In genomic region chr7:124855056-124855455, GRCm38 (mm10) we compare ENCODE assay signal across 10 mouse cellular contexts.
A peak's percentile ranks its signal among the peaks of the same experiment; 100 is the strongest.
DNase-seq lines count a peak whose midpoint lies in the region; ATAC-seq and TF ChIP-seq lines count a peak whose summit lies in the region.
"Had no signal": no experiment of that assay in that cellular context is flagged by ENCODE, and none has a peak within 500 bp of the region (broad histone marks: within the 10 kb centered on the region; RNA-seq: fewer than 3 reads in every experiment).

No protein-coding gene starts in this region.

- peak; percentile 16 for DNase-seq in cerebellum, adult 11-12 months
- no peak for DNase-seq in cerebellum, adult 11 months
- DNase-seq in midbrain, postnatal 0 days (ENCODE audit: low spot score), result peak; percentile 50
- DNase-seq in midbrain, embryonic 14.5 days, result no peak
- peak in 1 of 2 experiments; percentile 28 for DNase-seq in left cerebral cortex, adult 2 months (ENCODE audit: extremely low spot score in 1 of 2, low spot score in 2 of 2)
- peak; percentile 60 for DNase-seq in telencephalon, adult 2 months (ENCODE audit: low read depth, low spot score)
- DNase-seq in testis, postnatal 14 days (ENCODE audit: low spot score), result no peak
- DNase-seq in adipocyte (ENCODE audit: low spot score), result no peak

- H3K36me3 ChIP-seq in midbrain, postnatal 0 days (ENCODE audit: insufficient read depth, low read length), result no peaks in the 10 kb centered on the region
- no peaks in the 10 kb centered on the region for H3K36me3 ChIP-seq in midbrain, embryonic 14.5 days (ENCODE audit: control insufficient read depth, insufficient read depth, low read length)
- H3K36me3 ChIP-seq: forebrain, embryonic 15.5 days; neural tube, embryonic 13.5 days had no signal

- H3K27ac ChIP-seq in midbrain, postnatal 0 days (ENCODE audit: low read depth, low read length), result no peak overlapping the region
- H3K27ac ChIP-seq in midbrain, embryonic 14.5 days (replicated peaks; ENCODE audit: low read depth, low read length), result no peak overlapping the region
- peak overlapping the region; percentile 44; the same call in 1 of the 2 replicates for H3K27ac ChIP-seq in left cerebral cortex, adult 2 months
- H3K27ac ChIP-seq: forebrain, embryonic 15.5 days; neural tube, embryonic 13.5 days had no signal

- H3K4me2 ChIP-seq in midbrain, postnatal 0 days (ENCODE audit: low read depth, low read length, poor library complexity, severe bottlenecking), result no peak overlapping the region
- H3K4me2 ChIP-seq in midbrain, embryonic 14.5 days (ENCODE audit: low read length), result no peak overlapping the region
- H3K4me2 ChIP-seq: forebrain, embryonic 15.5 days; neural tube, embryonic 13.5 days had no signal

- no peak for ATAC-seq in midbrain, postnatal 0 days (ENCODE audit: low FRiP score)
- ATAC-seq in midbrain, embryonic 14.5 days (ENCODE audit: low FRiP score, low TSS enrichment), result no peak
- ATAC-seq: forebrain, embryonic 15.5 days had no signal

- no peaks in the 10 kb centered on the region for H3K27me3 ChIP-seq in midbrain, postnatal 0 days (ENCODE audit: insufficient read depth, low read length)
- no peaks in the 10 kb centered on the region for H3K27me3 ChIP-seq in midbrain, embryonic 14.5 days (ENCODE audit: control insufficient read depth, insufficient read depth, low read length)
- H3K27me3 ChIP-seq: forebrain, embryonic 15.5 days; neural tube, embryonic 13.5 days had no signal

- no peaks in the 10 kb centered on the region for H3K4me1 ChIP-seq in midbrain, postnatal 0 days (ENCODE audit: insufficient read depth, low read length)
- H3K4me1 ChIP-seq in midbrain, embryonic 14.5 days (ENCODE audit: control insufficient read depth, insufficient read depth, low read length), result no peaks in the 10 kb centered on the region
- H3K4me1 ChIP-seq: forebrain, embryonic 15.5 days; neural tube, embryonic 13.5 days had no signal

- no peak overlapping the region for H3K4me3 ChIP-seq in midbrain, postnatal 0 days (ENCODE audit: low read depth, low read length)
- H3K4me3 ChIP-seq in midbrain, embryonic 14.5 days (replicated peaks; ENCODE audit: low read depth, low read length), result no peak overlapping the region
- no peak overlapping the region for H3K4me3 ChIP-seq in left cerebral cortex, adult 2 months
- H3K4me3 ChIP-seq: forebrain, embryonic 15.5 days; neural tube, embryonic 13.5 days had no signal

- WGBS in midbrain, postnatal 0 days, result 85% methylated on average over 5 of the region's 5 CpGs
- WGBS in midbrain, embryonic 14.5 days, result 89% methylated on average over 5 of the region's 5 CpGs

- intact Hi-C loops in left cerebral cortex, adult 2 months (cut with DNase I), result no loop called here

- no peak overlapping the region for H3K9ac ChIP-seq in midbrain, postnatal 0 days (replicated peaks; ENCODE audit: low read length, poor library complexity, severe bottlenecking)
- no peak overlapping the region for H3K9ac ChIP-seq in midbrain, embryonic 14.5 days (replicated peaks; ENCODE audit: low read length)
- H3K9ac ChIP-seq: forebrain, embryonic 15.5 days; neural tube, embryonic 13.5 days had no signal

- no peak for TF ChIP-seq CTCF in midbrain, postnatal 0 days (IDR thresholded peaks at IDR 0.05)
- TF ChIP-seq CTCF in left cerebral cortex, adult 2 months (IDR thresholded peaks at IDR 0.05), result no peak

- H3K9me3 ChIP-seq in midbrain, postnatal 0 days (ENCODE audit: low read length), result no peaks in the 10 kb centered on the region
- H3K9me3 ChIP-seq in midbrain, embryonic 14.5 days (ENCODE audit: control insufficient read depth, low read length), result no peaks in the 10 kb centered on the region
- H3K9me3 ChIP-seq: forebrain, embryonic 15.5 days; neural tube, embryonic 13.5 days had no signal

Comparison
In these comparisons a context has a peak if more than half of its experiments do, and no peak if none do; other contexts are left out.
1. DNase-seq: peak in cerebellum, adult 11-12 months (single experiment), midbrain, postnatal 0 days (single experiment) and telencephalon, adult 2 months (single experiment); none in cerebellum, adult 11 months (single experiment), midbrain, embryonic 14.5 days (single experiment), testis, postnatal 14 days (single experiment) and adipocyte (single experiment).